Mouse (Mus musculus): ENCODE measurements around the gene Mbip.

The Mbip gene

GRCm38 (mm10) chr12:56345367-56346089 is at the start of gene Mbip:
Gene Mbip (minus strand): TSS chr12:56345894.
- peak; percentile 97 for DNase-seq (ENCODE audit: low read depth)

GRCm38 (mm10) chr12:56387647-56388205 is 42.0 kb upstream of the Mbip start:
- DNase-seq (ENCODE audit: low read depth): no peak

- DNase-seq (ENCODE audit: low read depth): no peak
Observed at GRCm38 (mm10) chr12:56386955-56387646, 41.4 kb upstream of the Mbip start.

GRCm38 (mm10) chr12:56344771-56345314 is 851 bp downstream of the Mbip start:
- DNase-seq (ENCODE audit: low read depth): peak; percentile 9

- DNase-seq (ENCODE audit: low read depth): no peak
Observed at GRCm38 (mm10) chr12:56339295-56340056, 6.2 kb downstream of the Mbip start.

GRCm38 (mm10) chr12:56333461-56333860 is 12.2 kb downstream of the Mbip start:
- DNase-seq (ENCODE audit: low read depth): no peak

- DNase-seq (ENCODE audit: low read depth): no peak
Observed at GRCm38 (mm10) chr12:56332475-56332874, 13.2 kb downstream of the Mbip start.

- no peak for DNase-seq (ENCODE audit: low read depth)
Observed at GRCm38 (mm10) chr12:56327448-56327998, 18.2 kb downstream of the Mbip start.

GRCm38 (mm10) chr12:56325851-56326250 is 19.8 kb downstream of the Mbip start:
- DNase-seq (ENCODE audit: low read depth): no peak

- DNase-seq (ENCODE audit: low read depth): no peak
Observed at GRCm38 (mm10) chr12:56318941-56319340, 26.8 kb downstream of the Mbip start.

GRCm38 (mm10) chr12:56318059-56318458 is 27.6 kb downstream of the Mbip start:
- DNase-seq (ENCODE audit: low read depth): no peak

GRCm38 (mm10) chr12:56305758-56306157 is 39.9 kb downstream of the Mbip start:
- no peak for DNase-seq (ENCODE audit: low read depth)

- DNase-seq (ENCODE audit: low read depth): no peak
Observed at GRCm38 (mm10) chr12:56302321-56303017, 43.2 kb downstream of the Mbip start.

- DNase-seq (ENCODE audit: low read depth): no peak
Observed at GRCm38 (mm10) chr12:56301487-56302293, 44.0 kb downstream of the Mbip start.

GRCm38 (mm10) chr12:56299610-56300009 is 46.1 kb downstream of the Mbip start:
- no peak for DNase-seq (ENCODE audit: low read depth)

- no peak for DNase-seq (ENCODE audit: low read depth)
Observed at GRCm38 (mm10) chr12:56298919-56299318, 46.8 kb downstream of the Mbip start.

- DNase-seq (ENCODE audit: low read depth): no peak
Observed at GRCm38 (mm10) chr12:56297921-56298830, 47.5 kb downstream of the Mbip start.

- no peak for DNase-seq (ENCODE audit: low read depth)
Observed at GRCm38 (mm10) chr12:56297099-56297498, 48.6 kb downstream of the Mbip start.

GRCm38 (mm10) chr12:56296524-56296923 is 49.2 kb downstream of the Mbip start:
- DNase-seq (ENCODE audit: low read depth): no peak
